Mouse (Mus musculus): ENCODE measurements around the gene Zbtb34.

GRCm38 (mm10) chr2:33456696-33457095 lies 25.6 kb upstream of the Zbtb34 start:
- TF ChIP-seq CTCF (IDR thresholded peaks at IDR 0.05; ENCODE audit: low read depth, low read length): no peak
- no peak for TF ChIP-seq GATA1 (IDR thresholded peaks at IDR 0.05; ENCODE audit: borderline replicate concordance, low read length)
- TF ChIP-seq TAL1 (conservative IDR thresholded peaks at IDR 0.05; ENCODE audit: low read depth, low read length): no peak
- no peak for TF ChIP-seq POLR2AphosphoS5 (IDR thresholded peaks at IDR 0.05; ENCODE audit: insufficient replicate concordance, low read depth, low read length)
- TF ChIP-seq GATA2 (IDR thresholded peaks at IDR 0.05; ENCODE audit: borderline replicate concordance, low read depth, low read length): no peak

All from G1E (cell line).